Mouse (Mus musculus): ENCODE measurements around the gene Vax2.

The Vax2 gene

DNA sequence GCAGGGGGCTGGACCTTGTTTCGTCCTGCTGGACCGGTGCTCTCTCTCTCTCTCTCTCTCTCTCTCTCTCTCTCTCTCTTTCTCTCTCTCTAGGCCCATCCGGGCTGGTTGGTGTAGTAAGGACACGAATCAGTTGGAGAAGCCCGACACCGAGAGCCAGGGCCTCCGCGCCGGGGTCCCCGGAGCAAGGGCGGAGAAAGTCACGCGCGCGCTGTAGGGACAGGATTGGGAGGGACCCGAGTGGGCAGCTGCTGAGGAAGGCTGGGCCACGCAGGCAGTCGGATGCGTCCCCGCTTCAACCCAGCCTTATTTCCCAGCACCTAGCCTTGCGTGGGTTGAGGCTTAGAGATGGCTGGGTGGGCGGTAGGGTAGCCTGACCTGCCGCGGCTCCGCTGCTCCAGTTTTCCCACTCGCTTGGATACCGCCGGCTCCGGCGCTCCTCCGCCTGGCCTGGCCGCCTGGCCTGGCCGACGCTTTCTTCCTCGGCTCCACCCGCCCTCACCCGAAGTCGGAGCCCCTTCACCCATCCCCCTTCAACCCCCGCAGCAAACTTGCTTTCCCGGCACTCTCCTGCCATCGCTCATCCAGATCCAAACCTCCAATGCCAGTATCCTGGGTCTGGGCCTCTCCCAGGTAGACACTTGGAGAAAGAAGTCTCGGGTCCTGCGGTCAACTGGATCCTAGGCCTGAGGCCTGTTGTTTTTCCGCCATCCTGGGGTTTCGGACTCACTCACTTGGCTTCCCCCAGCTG lies 836 bp downstream of the Vax2 start:
- no peak for DNase-seq (ENCODE audit: low spot score in 2 of 2)

DNA sequence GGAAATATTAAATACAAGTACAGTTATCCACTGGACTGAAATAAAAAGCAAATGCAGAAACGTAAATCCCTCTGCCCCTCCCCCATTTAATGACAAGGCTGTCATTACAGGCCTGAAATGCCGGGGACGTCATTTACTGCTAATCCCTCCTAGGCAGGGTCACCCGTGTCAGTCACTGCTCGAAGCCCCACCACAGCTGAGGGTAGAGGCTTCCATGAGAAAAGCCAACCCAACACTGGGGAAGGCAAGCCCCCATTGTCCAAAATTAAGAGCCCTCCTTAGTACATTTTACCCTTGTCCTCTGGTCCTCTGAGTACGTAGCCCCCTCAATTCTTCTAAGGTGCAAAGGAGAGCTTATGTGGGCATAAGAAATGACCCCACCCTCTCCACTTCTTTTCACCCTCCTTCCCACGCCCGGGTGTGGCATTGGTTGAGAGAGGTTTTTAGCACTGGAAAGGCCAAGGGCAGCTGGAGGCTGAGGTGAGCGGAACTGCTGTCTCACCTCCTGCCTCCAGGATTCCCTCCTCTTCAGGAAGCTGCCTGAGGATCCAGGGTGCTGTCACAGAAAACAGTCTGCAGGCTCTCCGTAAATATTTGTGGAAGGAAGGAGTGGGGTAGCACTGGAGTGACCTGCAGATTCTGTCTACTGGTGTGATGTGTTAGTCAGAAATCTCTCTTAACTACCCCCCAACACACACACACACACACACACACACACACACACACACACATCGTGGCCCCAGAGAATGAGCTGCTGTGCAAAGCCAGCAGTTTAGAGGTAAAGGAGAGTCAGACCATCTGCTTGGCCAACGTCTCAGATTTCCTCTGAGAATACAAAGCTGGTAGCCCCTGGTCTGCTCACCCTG lies 2.4 kb downstream of the Vax2 start:
- no peak for DNase-seq (ENCODE audit: low spot score in 2 of 2)

DNA sequence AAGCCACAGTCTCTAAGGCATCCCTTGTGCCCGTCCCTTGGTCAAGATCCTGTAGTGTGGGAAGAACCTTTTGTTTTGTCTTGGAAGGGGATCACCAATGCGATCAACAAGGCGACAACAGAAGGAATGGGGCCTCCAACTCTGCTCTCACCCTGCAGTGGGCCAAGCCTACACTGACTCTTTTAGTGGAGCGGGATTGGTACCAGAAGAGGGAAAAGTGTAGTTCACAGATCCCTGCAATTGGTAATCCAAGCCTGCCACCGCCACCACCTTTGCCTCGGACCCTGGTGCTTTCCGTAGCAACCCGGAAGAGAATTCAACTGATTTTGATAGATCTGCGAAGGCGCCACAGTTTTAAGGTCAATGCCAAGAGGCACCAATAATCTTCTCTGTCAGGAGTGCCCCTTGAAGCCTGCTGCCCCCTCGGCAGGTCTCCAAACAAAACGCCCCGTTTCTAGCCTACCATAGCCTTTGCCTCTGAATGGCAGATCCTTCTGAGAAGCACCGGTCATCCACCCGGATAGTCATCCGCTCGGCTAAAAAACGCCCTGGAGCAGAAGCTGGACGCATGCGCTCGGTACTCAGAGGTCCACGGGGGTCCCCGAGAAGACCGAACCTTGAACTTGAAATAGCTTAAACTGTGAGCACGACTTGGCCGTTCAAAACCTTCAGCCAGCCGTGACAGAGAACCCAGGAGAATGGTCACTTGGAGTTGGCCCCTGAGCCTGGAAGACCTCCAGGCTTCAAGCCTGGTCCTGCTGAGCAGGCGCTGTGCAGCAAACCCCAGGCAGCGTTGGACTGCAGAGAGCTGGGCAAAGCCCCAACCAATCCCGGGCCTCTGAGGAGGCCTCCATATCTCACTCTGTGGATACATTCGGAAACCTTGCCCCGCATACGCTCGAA lies 3.4 kb downstream of the Vax2 start:
- no peak for DNase-seq (ENCODE audit: low spot score in 2 of 2)

DNA sequence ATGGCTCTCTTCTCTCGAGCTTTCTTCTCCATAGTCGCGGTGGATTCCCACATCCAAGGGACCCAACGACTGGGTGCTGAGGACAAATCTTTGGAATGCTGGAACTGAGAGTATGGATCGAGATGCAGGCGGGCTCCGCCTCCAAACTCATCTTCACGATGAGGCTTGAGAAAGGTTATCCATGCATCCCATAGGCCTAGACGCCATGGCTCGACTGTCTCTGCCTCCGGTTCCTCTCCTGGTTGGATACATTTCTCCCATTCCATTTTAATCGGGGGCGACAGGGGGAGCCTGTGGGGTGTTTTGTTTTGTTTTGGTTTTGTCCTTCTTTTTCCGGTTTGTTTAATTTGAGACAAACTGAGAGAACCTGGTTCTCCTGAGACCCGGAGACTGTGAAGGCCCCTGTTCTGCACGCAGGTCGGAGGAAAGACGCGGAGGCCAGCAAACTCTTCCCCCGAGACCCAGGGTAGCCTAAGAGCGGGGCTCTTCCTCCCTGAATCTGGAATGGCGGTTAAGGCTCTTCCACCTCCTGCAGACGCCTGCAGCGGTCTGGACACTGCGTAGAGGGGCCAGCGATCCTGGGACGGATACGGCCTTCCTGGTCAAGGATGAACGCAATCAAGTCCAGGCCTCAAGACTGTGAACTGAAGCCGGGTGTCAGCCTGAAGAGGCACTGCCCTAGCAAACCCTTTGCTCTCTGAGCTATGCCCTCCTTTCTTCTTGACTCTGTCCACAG lies 4.6 kb downstream of the Vax2 start:
- DNase-seq (ENCODE audit: low spot score in 2 of 2), result no peak

DNA sequence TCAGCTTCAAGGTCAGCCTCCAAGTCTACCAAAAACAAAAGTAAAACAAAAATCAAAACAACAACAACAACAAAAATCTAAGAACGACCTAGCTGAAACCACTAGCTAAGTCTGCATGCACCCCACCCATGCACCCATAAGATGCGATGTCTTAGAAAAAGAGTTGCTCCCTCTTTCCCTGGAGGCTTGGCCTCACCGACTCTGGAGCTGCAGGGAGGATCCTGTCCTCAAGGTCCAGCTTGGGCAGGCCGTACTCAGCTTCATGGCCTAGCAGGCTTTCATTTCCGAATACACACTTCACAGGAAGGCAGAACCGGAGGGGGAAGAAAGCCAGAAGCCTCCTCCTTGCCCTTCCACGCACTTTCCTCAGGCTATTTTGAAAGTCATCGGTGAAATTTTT lies 6.0 kb downstream of the Vax2 start:
- no peak for DNase-seq (ENCODE audit: low spot score in 2 of 2)

DNA sequence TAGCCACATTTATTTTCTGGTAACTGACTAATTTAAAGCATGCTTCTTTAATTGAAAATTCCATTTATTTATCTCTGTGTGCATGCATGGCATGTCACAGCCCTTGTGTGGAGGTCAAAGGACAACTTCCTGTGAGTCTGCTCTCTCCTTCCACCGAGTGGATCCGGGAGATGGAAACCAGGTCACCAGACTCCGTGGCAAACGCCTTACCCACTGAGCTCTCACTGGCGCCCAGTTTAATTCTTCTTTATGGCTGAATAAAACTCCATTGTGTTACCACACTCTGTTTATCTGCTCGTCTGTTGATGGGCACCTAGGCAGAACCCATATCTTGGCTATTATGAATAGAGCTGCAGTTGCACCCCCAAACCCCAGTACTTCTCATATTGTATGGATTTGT lies 11.5 kb downstream of the Vax2 start:
- no peak for DNase-seq (ENCODE audit: low spot score in 2 of 2)

DNA sequence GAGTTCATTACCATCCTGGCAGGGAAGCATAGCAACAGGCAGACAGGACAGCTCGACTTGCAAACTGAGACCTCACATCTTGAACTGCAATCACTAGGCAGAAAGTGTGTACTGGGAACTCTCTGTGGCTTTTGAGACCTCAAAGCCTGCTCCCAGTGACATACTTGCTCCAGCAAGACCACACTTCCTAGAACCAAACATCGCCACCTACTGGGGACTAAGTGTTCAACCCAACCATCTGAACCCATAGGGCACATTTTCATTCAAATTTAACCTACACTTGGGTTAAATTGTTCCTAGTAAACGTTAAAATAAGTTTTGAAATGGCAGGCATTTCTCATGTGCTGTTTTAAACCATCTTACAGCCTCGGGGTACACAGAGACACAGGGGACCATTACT lies 16.1 kb downstream of the Vax2 start:
- DNase-seq (ENCODE audit: low spot score in 2 of 2), result no peak

DNA sequence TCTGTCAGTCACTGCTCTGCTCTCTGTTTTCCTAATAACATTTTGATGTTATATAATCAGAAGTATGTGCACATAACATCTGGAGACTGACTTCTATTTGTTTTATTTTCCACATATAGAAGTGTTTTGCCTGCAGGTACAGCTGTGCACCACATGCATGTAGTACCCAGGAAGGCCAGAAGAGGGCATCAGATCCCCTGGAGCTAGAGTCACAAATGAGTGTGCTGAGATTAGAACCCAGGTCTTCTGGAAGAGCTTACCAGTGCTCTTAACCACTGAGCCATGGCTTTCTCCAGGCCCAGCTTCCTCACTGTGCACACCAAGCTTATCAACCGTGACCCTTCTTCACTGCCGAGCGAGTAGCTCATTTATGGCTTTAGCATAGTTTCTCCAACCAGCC lies 17.4 kb downstream of the Vax2 start:
- no peak for DNase-seq (ENCODE audit: low spot score in 2 of 2)

DNA sequence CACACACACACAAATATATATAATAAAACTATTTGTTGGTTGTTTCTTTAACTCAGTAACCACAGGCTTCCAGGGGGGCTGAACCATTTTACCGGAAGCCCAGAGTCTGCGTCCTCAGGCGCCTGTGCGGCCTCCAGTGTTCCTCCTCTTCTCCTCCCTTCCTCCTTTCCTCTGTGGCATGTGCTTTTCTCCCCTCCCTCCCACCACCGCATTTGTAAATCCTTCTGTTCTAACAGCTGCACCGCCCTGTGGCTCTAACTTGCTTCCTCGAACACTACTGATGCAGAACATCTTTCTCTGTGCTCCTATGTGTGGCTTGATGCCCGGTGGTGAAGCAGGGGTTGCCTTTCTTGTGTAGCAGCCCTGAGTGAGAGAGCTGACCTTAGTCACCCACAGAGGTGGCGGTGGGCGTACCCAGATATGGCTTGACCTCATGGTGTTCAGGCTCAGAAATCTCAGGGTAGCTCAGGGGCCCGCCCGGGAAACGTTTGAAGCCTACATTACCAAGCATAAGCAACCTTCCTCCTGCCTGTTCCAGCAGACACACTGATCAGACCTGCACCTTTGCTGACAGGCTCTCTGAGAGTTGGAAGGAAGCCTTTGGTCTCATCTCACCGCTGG lies 18.4 kb downstream of the Vax2 start:
- DNase-seq (ENCODE audit: low spot score in 2 of 2), result no peak

DNA sequence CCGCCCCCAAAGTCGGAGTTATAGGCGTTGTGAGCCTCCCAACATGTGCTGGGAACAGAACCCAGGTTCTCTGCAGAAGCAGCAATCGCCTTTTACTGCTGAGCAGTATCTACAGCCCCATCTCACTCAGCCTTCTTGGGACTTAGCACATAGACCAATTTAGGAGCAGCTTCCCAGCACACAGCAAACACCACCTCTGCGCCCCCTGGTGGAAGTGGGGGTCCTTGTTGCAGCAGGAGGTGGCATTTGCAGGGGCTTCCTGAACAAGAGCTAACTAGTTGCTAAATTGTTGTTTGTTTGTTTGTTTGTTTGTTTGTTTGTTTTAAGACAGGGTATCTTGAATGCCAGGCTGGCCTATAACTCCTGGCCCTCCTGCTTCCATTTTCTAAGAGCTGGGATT lies 20.1 kb downstream of the Vax2 start:
- DNase-seq (ENCODE audit: low spot score in 2 of 2), result no peak

DNA sequence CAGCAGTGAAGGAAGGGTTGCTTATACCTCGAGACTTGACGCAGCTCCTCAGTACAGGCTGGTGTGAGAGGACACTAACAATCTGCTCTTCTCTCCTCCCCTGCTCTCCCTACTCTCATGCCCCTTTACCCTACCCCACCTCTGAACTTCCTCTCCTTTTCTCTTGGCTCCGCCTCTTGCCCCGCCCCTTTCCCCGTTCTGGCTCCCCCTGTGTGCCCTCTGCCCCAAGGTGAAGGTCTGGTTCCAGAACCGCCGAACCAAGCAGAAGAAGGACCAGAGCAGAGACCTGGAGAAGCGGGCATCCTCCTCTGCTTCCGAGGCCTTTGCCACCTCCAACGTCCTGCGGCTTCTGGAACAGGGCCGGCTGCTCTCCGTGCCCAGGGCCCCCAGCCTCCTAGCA lies 26.2 kb downstream of the Vax2 start:
- DNase-seq (ENCODE audit: low spot score in 2 of 2), result no peak

DNA sequence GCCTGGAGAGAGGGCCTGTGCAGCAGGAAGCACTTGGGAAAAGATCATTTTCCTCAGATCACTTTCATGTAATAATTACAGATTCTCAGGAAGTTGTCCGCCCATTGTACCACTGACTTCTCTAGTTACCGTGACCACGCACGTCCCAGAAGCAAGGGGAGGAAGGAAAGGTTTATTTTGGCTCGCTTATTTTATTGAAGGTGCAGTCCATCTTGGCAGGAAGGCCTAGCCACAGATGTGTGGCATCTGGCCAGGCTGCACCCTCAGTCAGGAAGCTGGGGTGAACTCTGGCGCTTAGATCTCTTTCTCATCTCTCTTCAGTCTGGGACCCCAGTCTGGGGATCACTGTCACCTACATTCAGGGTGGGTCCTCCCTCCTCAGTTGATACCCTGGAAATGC lies 27.5 kb downstream of the Vax2 start:
- DNase-seq (ENCODE audit: low spot score in 2 of 2), result no peak

DNA sequence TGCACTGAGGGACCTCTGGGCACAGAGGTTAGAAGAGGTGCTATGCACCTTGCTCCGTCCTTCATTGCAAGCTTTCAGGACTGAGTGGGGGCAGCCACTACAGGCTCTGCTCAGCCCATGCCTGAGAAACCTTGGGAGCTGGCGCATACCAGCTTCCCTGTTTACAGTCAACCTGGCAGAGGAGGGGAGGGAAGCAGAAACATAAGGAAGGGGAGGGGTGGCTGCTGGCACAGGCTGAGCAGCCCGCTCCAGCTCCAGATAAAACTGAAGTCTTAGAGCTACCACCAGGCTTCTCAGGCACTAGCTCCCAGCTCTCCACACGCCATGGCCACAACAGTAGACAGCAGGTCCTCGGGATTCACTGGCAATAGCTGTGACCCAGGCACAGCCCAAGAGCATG lies 31.7 kb downstream of the Vax2 start, which contains the start of gene Atp6v1b1:
TSS of gene Atp6v1b1 (plus strand) at position 230 of the 400 bp plus-strand sequence.
- DNase-seq (ENCODE audit: low spot score in 2 of 2), result no peak

DNA sequence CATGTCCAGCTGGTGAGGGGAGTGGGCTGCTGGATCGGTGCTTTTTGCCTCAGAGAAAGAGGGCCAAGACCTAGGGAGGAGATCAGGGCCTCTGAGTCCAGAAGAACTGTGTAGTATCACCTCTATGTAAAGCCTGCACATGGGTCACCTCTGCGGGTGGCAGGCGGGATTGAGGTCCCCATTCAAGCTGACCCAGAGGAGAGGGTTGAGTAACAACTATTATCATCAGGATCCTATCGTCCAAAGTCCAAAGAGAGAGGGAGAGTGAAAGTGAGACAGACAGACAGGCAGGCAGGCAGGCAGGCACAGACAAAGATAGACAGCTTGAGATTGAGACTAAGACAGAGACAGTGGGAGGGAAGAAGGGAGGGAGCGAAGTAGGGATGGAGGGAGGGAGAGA lies 32.1 kb downstream of the Vax2 start:
- DNase-seq (ENCODE audit: low spot score in 2 of 2), result no peak

DNA sequence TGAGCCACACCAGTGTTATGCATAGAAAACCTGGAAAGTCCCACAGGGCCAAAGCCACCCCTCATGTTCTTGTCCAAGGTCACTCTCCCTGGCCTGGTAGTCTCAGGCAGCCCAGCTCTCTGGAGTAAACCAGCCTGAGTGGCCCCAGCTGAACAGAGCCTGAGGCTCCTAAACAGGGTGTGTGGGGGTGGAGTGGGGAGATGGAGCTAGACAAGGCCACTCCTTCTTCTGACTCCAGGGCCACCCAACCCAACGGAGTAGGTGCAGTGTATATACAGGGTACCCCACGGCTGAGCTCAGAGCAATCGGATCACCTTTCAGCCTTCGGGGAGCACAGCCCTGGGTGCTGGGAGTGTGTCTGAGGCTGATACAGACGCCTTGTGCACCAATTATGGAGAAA lies 33.1 kb downstream of the Vax2 start:
- no peak for DNase-seq (ENCODE audit: low spot score in 2 of 2)

DNA sequence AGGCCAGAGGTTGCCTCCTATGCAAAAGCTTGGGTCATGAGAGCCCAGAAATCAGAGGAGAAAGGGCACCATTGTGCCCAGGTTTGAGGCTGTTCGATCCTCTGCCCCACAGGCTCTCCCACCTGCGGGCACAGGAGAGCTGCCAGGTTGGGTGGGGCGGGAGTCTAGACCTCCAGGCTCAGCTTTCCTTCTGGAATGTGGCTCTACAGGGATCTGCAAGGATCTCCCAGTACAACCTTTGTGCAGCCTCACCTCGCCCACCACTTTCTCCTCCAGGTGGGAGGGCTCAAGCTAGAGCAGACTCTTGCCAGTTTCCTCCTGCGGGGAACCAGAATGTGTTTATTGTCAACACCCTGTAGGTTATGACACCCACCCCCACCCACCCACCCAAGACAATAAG lies 33.5 kb downstream of the Vax2 start:
- no peak for DNase-seq (ENCODE audit: low spot score in 2 of 2)

DNA sequence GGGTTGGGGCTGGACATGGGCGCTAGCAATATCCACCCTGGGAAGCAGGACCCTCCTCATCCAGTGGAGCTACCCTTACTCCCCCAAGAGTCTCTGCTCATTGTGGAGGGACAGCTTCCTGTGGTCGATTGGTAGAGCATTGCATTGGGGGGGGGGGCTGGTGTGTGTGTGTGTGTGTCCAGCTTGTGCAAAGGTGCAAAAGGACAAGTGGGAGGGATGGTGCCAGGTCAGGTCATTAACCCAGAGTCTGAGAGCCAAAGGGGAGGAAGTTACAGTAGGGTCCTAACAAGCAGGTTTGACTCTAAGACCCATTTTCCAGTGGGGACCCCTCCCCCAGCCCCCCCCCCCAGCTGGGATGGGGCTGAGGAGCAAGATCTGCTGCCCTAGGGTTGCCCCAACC lies 34.4 kb downstream of the Vax2 start:
- DNase-seq (ENCODE audit: low spot score in 2 of 2), result no peak

DNA sequence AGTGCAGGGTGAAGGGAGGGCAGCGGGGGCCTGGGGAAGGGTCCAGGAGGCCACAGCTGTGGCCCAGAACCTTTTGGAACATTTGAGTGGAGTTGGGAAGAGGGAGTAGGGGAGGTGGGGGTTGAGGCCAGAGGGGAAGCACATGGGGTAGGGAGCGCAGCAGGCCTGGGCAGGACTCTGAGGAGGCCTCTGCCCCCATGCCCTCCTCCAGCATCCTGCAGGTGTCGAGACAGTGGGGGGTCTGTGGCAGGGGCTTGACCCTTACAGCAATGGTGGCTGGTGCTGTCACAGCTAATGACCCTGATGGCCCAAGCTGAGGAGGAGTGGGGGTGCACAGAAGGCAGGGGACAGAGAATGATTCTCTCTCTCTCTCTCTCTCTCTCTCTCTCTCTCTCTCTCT lies 38.2 kb downstream of the Vax2 start:
- no peak for DNase-seq (ENCODE audit: low spot score in 2 of 2)

DNA sequence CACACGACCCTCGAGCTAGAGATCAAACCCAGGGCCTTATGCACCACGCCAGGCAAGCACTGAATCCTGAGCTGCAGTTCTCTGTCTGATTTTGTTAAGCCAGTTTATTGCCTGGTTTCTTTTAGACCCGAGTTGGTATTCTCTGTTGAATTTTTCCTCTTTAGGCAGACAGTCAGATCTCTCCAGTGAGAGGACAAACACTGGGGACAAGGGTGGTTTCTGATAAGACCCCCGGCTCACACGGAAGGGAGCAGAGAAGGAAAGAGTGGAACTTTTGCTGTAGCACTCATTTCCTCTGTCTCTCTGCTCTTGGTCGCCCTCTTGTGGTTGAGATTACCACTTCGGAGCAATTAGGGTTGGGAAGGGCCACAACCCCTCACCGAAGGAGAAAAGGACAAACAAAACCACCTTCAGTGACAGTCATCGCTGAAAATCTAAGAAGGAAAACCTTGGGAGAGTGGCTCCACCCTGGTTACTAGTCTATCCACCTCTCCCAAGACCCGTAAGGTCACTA lies 39.2 kb downstream of the Vax2 start:
- peak; percentile 37 to 38 for DNase-seq (ENCODE audit: low spot score in 2 of 2)

DNA sequence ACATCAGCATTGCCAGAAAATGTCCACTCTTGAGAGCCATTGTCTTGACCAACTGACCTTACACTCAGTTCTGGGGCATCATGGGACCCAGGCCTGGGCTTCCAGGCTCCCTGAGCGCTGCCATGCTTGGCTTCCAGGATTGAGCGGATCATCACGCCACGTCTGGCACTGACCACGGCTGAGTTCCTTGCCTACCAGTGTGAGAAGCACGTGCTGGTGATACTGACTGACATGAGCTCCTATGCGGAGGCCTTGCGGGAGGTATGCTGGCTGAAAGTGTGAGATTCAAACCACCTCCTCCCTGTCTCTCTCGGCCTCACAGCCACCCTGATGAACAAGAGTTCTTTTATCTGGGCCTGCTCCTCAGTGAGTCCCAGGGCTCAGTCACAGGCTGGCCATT lies 45.0 kb downstream of the Vax2 start:
- no peak for DNase-seq (ENCODE audit: low spot score in 2 of 2)

DNA sequence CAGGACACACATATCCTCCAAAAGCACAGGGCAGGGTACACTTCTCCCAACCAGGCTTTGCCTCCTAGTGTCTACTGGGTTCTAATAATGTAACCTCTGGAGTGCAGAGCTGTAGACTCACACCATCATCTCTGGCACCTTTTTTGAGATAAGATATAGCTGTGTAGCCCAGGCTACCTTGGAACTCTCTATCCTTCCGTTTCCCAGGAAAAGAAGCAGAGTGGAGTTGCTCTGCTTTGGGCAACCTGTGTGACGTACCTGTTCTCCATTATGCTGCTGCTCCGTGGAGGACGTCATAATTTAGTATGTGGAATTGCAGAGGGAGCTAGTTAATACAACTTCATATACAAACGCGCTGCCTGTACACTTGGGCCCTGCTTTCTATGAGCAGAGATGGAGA lies 51.3 kb downstream of the Vax2 start, which contains the start of gene Ankrd53:
TSS of gene Ankrd53 (plus strand) at position 301 of the 400 bp plus-strand sequence.
- DNase-seq (ENCODE audit: low spot score in 2 of 2), result no peak
